Mouse (Mus musculus) small intestine, adult 2 months (tissue): ENCODE results near the gene Srgap3.

Source experiments
- CTCF ChIP-seq: fragments of 200-500 bp; IDR thresholded peaks from 2 replicates; pipeline ENCODE4 v1.5.1; 2012; ENCODE audit warnings: low read depth, mild to moderate bottlenecking, control low read depth, inconsistent platforms, low read length, moderate library complexity, mixed read lengths; ENCODE audit not compliant: insufficient replicate concordance, insufficient read length; ENCODE audit errors: extremely low read depth
- POLR2A ChIP-seq: fragments of 200-500 bp; IDR thresholded peaks from 2 replicates; pipeline ENCODE4 v1.6.1; 2012; ENCODE audit warnings: low read depth, mild to moderate bottlenecking, control low read depth, inconsistent platforms, low read length, moderate library complexity

DNA sequence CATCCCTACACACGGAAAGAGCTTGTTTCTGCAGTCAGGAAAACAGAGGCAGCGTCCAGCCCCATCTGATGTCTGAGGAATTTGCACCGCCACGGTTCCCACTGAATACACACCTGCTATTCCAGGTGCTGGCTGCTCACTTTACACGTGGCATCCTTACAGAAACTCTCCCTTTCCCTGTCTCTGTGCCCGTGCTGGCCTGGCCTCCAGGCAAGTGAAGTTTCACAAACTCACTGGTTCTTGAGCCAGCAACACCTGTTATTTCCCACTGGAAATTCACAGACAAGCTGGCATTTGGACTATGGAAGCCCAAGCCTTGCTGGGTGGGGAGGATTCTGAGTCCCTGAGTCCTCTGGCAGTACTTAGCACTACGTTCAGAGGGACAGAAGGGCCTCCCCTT is 84.6 kb downstream of the Srgap3 start:
- TF ChIP-seq CTCF: no peak
- TF ChIP-seq POLR2A: no peak
